Mouse (Mus musculus) duodenum, adult 2 months (tissue): ENCODE measurements around the gene Plekhh2. TPM values are rescaled to one million over a fixed set of nuclear protein-coding genes. Genes with fewer than 3 reads are reported as not detected.

Experiments
- polyA plus RNA-seq: library from polyadenylated mRNA; depleted of rRNA; stranded (reverse); fragments of >200 nt; gene quantifications from 2 replicates; pipeline ENCODE4 v1.2.3, GENCODE M21; 2012; ENCODE audit warnings: low replicate concordance; rRNA removed

The Plekhh2 gene
- 0.87 and 2.6 TPM in 2 replicates for polyA plus RNA-seq

GRCm38 (mm10) chr17:84511682-84512515 is at the start of gene Plekhh2:
Gene Plekhh2, plus strand, starts transcription at chr17:84511895.

GRCm38 (mm10) chr17:84465753-84466608 is 45.7 kb upstream of the Plekhh2 start, which contains the start of gene Thada:
Gene Thada, minus strand, starts transcription at chr17:84466205.

GRCm38 (mm10) chr17:84626276-84626856 is 114.7 kb downstream of the Plekhh2 start, which contains the start of gene Dync2li1:
Gene Dync2li1, plus strand, starts transcription at chr17:84626496.

Other genes with a start within 250 kb of the Plekhh2 start
- gene Thada, start 45.7 kb upstream of the Plekhh2 start, polyA plus RNA-seq = 0.96 and 3.8 TPM in 2 replicates
- gene Dync2li1, start 114.6 kb downstream of the Plekhh2 start, polyA plus RNA-seq = 0.07 and 0.25 TPM in 2 replicates
- 109 and 272 TPM in 2 replicates for gene Abcg8, start 164.4 kb downstream of the Plekhh2 start, polyA plus RNA-seq
- 150 and 303 TPM in 2 replicates for gene Abcg5, start 171.1 kb downstream of the Plekhh2 start, polyA plus RNA-seq